Mouse (Mus musculus): Measurements from ENCODE around the gene Zfp593.

Zfp593 gene

GRCm38 (mm10) chr4:134243516-134244250 is 1.7 kb downstream of the Zfp593 start, which contains the start of gene E130218I03Rik:
Gene E130218I03Rik, plus strand, starts transcription at chr4:134243662.
- in situ Hi-C loops (cut with MboI; ENCODE audit: low pct_unique_long_range_greater_than_20kb in 1 of 2, low sequenced_read_pairs in 2 of 2, unreplicated experiment in 1 of 2) = no loop called here

- in situ Hi-C loops (cut with MboI; ENCODE audit: low pct_unique_long_range_greater_than_20kb in 1 of 2, low sequenced_read_pairs in 2 of 2, unreplicated experiment in 1 of 2) = no loop called here
Observed at GRCm38 (mm10) chr4:134238686-134239085, 6.7 kb downstream of the Zfp593 start.

- in situ Hi-C loops (cut with MboI; ENCODE audit: low pct_unique_long_range_greater_than_20kb in 1 of 2, low sequenced_read_pairs in 2 of 2, unreplicated experiment in 1 of 2) = no loop called here
Observed at GRCm38 (mm10) chr4:134238279-134238651, 7.1 kb downstream of the Zfp593 start, which contains the start of gene Cnksr1. Gene Cnksr1, minus strand, starts transcription at chr4:134238399.

GRCm38 (mm10) chr4:134237582-134238278 is 7.7 kb downstream of the Zfp593 start:
- in situ Hi-C loops (cut with MboI; ENCODE audit: low pct_unique_long_range_greater_than_20kb in 1 of 2, low sequenced_read_pairs in 2 of 2, unreplicated experiment in 1 of 2) = no loop called here

- in situ Hi-C loops (cut with MboI; ENCODE audit: low pct_unique_long_range_greater_than_20kb in 1 of 2, low sequenced_read_pairs in 2 of 2, unreplicated experiment in 1 of 2) = no loop called here
Observed at GRCm38 (mm10) chr4:134234876-134235275, 10.5 kb downstream of the Zfp593 start.

GRCm38 (mm10) chr4:134230431-134230830 is 15.0 kb downstream of the Zfp593 start:
- in situ Hi-C loops (cut with MboI; ENCODE audit: low pct_unique_long_range_greater_than_20kb in 1 of 2, low sequenced_read_pairs in 2 of 2, unreplicated experiment in 1 of 2) = no loop called here

GRCm38 (mm10) chr4:134227194-134227593 is 18.2 kb downstream of the Zfp593 start, which contains the start of gene Catsper4:
Gene Catsper4, minus strand, starts transcription at chr4:134227383.
- in situ Hi-C loops (cut with MboI; ENCODE audit: low pct_unique_long_range_greater_than_20kb in 1 of 2, low sequenced_read_pairs in 2 of 2, unreplicated experiment in 1 of 2) = no loop called here

GRCm38 (mm10) chr4:134222793-134223600 is 22.4 kb downstream of the Zfp593 start:
- in situ Hi-C loops (cut with MboI; ENCODE audit: low pct_unique_long_range_greater_than_20kb in 1 of 2, low sequenced_read_pairs in 2 of 2, unreplicated experiment in 1 of 2) = no loop called here

- in situ Hi-C loops (cut with MboI; ENCODE audit: low pct_unique_long_range_greater_than_20kb in 1 of 2, low sequenced_read_pairs in 2 of 2, unreplicated experiment in 1 of 2) = no loop called here
Observed at GRCm38 (mm10) chr4:134206488-134207053, 38.8 kb downstream of the Zfp593 start.

- in situ Hi-C loops (cut with MboI; ENCODE audit: low pct_unique_long_range_greater_than_20kb in 1 of 2, low sequenced_read_pairs in 2 of 2, unreplicated experiment in 1 of 2) = no loop called here
Observed at GRCm38 (mm10) chr4:134203340-134203896, 42.0 kb downstream of the Zfp593 start.

- in situ Hi-C loops (cut with MboI; ENCODE audit: low pct_unique_long_range_greater_than_20kb in 1 of 2, low sequenced_read_pairs in 2 of 2, unreplicated experiment in 1 of 2) = no loop called here
Observed at GRCm38 (mm10) chr4:134202904-134203303, 42.5 kb downstream of the Zfp593 start, which contains the start of gene Gm7534. Gene Gm7534, minus strand, starts transcription at chr4:134203004.

GRCm38 (mm10) chr4:134199371-134199770 is 46.0 kb downstream of the Zfp593 start:
- in situ Hi-C loops (cut with MboI; ENCODE audit: low pct_unique_long_range_greater_than_20kb in 1 of 2, low sequenced_read_pairs in 2 of 2, unreplicated experiment in 1 of 2) = no loop called here

Data from mouse embryonic stem cell (cell line).